Mouse (Mus musculus) testis, adult 2 months (tissue): ENCODE results near the gene Ahsg.

ENCODE experiments used
- CTCF ChIP-seq: fragments of 200-500 bp; IDR thresholded peaks from 2 replicates; pipeline ENCODE4 v1.5.1; 2012; ENCODE audit warnings: low read depth, mild to moderate bottlenecking, inconsistent platforms, low read length, moderate library complexity; ENCODE audit not compliant: control insufficient read depth, insufficient read depth, insufficient replicate concordance
- POLR2A ChIP-seq: fragments of 200-500 bp; IDR thresholded peaks from 2 replicates; pipeline ENCODE4 v1.6.1; 2012; ENCODE audit warnings: low read depth, mild to moderate bottlenecking, inconsistent platforms, low read length, moderate library complexity; ENCODE audit not compliant: control insufficient read depth

DNA sequence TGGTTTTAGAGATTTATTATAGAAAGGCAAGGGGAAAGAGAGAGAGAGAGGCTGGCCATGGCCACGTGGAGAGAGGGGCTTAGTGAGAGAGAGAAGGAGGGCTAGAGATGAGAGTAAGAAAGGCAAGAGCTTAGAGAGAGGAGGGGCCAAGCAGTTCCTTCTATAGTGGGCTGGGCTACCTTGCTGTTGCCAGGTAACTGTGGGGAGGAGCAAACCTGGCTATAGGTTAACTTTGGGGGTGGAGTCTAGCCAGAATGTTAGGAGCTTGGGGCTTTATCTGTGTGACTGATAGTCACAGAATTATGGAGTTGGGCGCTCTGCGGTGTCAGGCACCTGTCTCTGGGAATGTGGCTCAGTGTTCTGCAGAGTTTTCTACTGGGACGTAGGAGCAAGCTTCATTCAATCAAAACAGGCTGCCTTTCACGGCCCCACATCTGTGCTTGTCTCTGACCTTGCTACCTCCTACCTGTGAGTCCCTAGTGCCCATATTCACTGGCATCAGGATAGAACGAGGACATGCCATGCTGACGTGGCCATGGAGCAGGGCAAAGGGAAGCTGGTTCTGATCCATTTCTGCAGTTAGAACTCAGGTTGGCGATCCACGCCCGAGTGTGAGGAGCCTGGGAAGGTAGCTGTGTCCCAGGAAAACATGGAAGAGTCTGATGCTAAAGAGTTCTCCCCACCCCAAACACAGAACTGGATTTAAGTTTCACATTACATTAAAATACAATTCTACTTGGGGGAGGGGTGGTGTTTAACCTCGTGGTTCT, 40.5 kb downstream of the Ahsg start:
- TF ChIP-seq CTCF: no peak
- no peak for TF ChIP-seq POLR2A
